Mouse (Mus musculus) embryonic facial prominence, embryonic 15.5 days (tissue): ENCODE measurements at regions not wholly inside any gene's neighbourhood (a gene's known extent, or its start where the extent isn't known, plus 50 kb on each side); places are given as distances from the start of the nearest gene placed in this dataset.

ENCODE experiments used
- ATAC-seq: fragments of 200-750 bp; cut with Nextera tagmentation; 2 replicates; pipeline ENCODE4 v1.8.0; 2017; ENCODE audit warnings: low read depth, moderate TSS enrichment; ENCODE audit not compliant: insufficient number of reproducible peaks, low FRiP score, low TSS enrichment
- H3K27ac ChIP-seq: fragments of 300-500 bp; sonication (generic); replicated peaks from 2 replicates; pipeline ENCODE4 v1.5.1; 2015; ENCODE audit warnings: mild to moderate bottlenecking, inconsistent platforms
- H3K27me3 ChIP-seq: fragments of 300-500 bp; sonication (generic); 2 replicates; pipeline ENCODE4 v1.6.1; 2015; ENCODE audit warnings: inconsistent platforms
- H3K36me3 ChIP-seq: fragments of 300-500 bp; sonication (generic); 2 replicates; pipeline ENCODE4 v1.6.1; 2015; ENCODE audit warnings: mild to moderate bottlenecking, inconsistent platforms
- H3K4me1 ChIP-seq: fragments of 300-500 bp; sonication (generic); 2 replicates; pipeline ENCODE4 v1.6.1; 2015; ENCODE audit warnings: inconsistent platforms
- H3K4me2 ChIP-seq: fragments of 300-500 bp; sonication (generic); replicated peaks from 2 replicates; pipeline ENCODE4 v1.6.1; 2015; ENCODE audit warnings: mild to moderate bottlenecking, inconsistent platforms
- H3K4me3 ChIP-seq: fragments of 300-500 bp; sonication (generic); replicated peaks from 2 replicates; pipeline ENCODE4 v1.5.1; 2015; ENCODE audit warnings: mild to moderate bottlenecking, inconsistent platforms
- H3K9ac ChIP-seq: fragments of 300-500 bp; sonication (generic); 2 replicates; pipeline ENCODE4 v1.6.1; 2015; ENCODE audit warnings: inconsistent platforms
- H3K9me3 ChIP-seq: fragments of 300-500 bp; sonication (generic); replicated peaks from 2 replicates; pipeline ENCODE4 v1.6.1; 2016; ENCODE audit warnings: inconsistent platforms
- WGBS: fragments of 180-500 bp; shearing (Covaris S2); methylation state at CpG from one replicate; pipeline ENCODE4 v1.1.7; 2015; 5-methylcytosine and 5-hydroxymethylcytosine counted together

DNA sequence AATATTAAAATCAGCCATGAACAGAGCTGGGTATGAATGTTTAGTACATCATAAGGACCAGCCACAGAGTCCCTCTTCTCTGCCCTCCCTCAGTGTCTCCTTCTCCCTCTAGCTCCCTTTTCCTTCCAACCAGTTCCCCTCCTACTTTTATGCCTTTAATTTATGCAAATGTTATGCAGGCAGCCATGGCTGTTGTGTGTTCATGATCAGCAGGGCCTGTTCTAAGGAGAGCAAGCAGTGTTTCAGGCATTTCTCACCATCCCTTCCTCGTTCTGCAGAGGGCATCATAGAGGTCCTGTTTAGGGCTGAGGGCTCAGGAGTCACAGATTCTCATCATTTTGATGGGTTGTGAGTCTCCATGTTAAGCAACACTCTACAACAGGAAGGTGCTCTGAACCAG, 162.4 kb upstream of the Dkk2 start:
- no peak for ATAC-seq
- WGBS = 50% methylated on average over 1 of the region's 1 CpGs
- no peak overlapping the region for H3K27ac ChIP-seq

DNA sequence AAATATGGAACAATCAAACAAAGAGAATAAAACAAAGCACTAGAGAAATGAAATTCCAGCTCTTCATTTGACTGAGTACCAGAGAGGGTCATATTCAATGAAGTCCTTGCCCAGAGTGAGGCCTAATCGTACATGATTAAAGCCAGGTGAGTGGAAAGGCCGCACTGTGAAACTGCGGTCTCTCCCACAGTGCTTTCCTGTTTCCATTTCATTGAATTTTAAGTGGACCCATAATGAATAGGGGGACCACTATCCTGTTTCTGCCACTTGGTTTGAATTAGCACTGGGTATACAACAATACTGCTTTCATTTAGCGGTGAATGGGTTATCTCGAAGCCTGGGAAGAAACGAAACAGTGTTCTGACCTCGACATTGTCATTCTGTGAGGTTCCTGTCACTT, 144.2 kb upstream of the Dkk2 start:
- no peaks in the 10 kb centered on the region for H3K27me3 ChIP-seq
- H3K36me3 ChIP-seq = no peaks in the 10 kb centered on the region
- ATAC-seq = no peak
- no peak overlapping the region for H3K9ac ChIP-seq
- 50% methylated on average over 7 of the region's 7 CpGs for WGBS
- H3K27ac ChIP-seq = no peak overlapping the region
- H3K4me3 ChIP-seq = no peak overlapping the region
- H3K4me1 ChIP-seq = no peaks in the 10 kb centered on the region; the same call in 1 of the 2 replicates
- H3K4me2 ChIP-seq = no peak overlapping the region
- H3K9me3 ChIP-seq = no peaks in the 10 kb centered on the region

More for the DNA sequence above, 162.4 kb upstream of the Dkk2 start:
- H3K27me3 ChIP-seq = no peaks in the 10 kb centered on the region
- no peaks in the 10 kb centered on the region for H3K36me3 ChIP-seq
- no peak overlapping the region for H3K4me3 ChIP-seq
- no peak overlapping the region for H3K9ac ChIP-seq
- H3K9me3 ChIP-seq = no peaks in the 10 kb centered on the region
- H3K4me1 ChIP-seq = no peaks in the 10 kb centered on the region
- H3K4me2 ChIP-seq = no peak overlapping the region

DNA sequence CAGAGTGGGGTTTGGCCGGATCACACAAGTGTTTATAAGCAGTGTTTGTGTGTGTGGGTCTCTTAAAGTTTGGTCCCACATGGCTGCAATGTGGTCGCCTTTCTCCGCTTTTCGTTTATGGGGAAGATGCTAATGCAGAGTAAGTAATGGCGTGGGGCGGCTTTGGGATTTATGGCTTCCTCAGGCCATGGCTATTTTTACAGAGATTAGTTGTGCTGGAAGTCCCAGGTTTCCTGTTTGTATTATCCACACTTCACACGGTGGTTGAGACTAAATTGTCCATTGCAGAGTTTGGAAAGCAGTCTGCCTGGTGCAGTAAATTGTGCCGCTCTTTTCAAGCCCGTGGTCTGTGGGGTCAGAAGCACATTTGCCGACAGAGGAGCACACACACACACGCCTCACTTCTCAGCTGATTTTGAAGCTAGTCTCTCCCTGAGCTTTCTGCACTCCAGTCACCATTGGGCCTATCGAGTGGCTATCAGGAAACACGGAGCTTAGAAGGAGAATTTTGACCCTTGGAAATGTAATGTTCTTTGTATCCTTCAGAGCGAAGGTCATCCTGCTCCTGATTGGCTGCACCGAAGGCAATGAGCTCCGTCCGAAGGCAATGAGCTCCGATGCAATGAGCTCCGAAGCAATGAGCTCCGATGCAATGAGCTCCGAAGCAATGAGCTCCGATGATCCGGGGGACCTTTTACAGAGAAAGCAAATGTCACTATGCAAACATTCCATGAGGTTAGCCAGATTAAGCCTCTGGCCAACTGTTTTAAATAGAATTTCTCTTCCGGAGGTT, 142.9 kb upstream of the Dkk2 start:
- H3K36me3 ChIP-seq = no peaks in the 10 kb centered on the region
- H3K9ac ChIP-seq = no peak overlapping the region
- H3K27ac ChIP-seq = no peak overlapping the region
- no peaks in the 10 kb centered on the region for H3K9me3 ChIP-seq
- no peaks in the 10 kb centered on the region; the same call in 1 of the 2 replicates for H3K4me1 ChIP-seq
- no peak for ATAC-seq
- no peaks in the 10 kb centered on the region for H3K27me3 ChIP-seq
- H3K4me3 ChIP-seq = no peak overlapping the region
- WGBS = 55% methylated on average over 24 of the region's 24 CpGs
- H3K4me2 ChIP-seq = no peak overlapping the region

DNA sequence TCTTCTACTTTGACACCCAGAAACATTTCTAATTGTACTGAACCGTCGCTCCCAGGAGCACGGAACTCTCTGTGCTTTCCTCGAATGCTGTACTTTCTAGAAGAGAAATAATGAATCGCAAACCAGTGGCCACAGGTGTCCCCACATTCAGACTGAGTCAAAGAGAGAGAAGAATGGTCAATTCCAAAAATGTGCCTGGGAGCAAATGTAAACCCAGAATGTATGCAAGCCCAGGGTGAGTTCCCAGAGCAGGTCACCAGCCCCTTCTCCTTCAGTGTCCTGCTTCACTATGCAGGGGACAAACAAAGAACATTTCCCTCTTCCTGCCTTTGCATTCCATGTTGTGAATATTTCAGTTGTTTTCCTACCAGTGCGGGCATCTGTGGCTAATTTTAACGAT, 141.7 kb upstream of the Dkk2 start:
- no peak overlapping the region for H3K27ac ChIP-seq

GRCm38 (mm10) chr3:131955771-131956170, 129.3 kb upstream of the Dkk2 start:
- WGBS = 96% methylated on average over 11 of the region's 11 CpGs
- ATAC-seq = no peak
- Histone ChIP-seq H3K9ac (no peak overlapping the region), H3K27me3 (no peaks in the 10 kb centered on the region), H3K4me2 (no peak overlapping the region), H3K9me3 (no peaks in the 10 kb centered on the region), H3K4me1 (no peaks in the 10 kb centered on the region), H3K4me3 (no peak overlapping the region), H3K36me3 (no peaks in the 10 kb centered on the region), H3K27ac (no peak overlapping the region)

More for the DNA sequence above, 141.7 kb upstream of the Dkk2 start:
- WGBS = 73% methylated on average over 7 of the region's 7 CpGs
- Histone ChIP-seq H3K4me1 (no peaks in the 10 kb centered on the region; the same call in 1 of the 2 replicates), H3K9ac (no peak overlapping the region), H3K27me3 (no peaks in the 10 kb centered on the region), H3K36me3 (no peaks in the 10 kb centered on the region), H3K4me2 (no peak overlapping the region), H3K4me3 (no peak overlapping the region), H3K9me3 (no peaks in the 10 kb centered on the region)
- no peak for ATAC-seq

- Histone ChIP-seq H3K9ac (no peak overlapping the region), H3K4me3 (no peak overlapping the region), H3K27me3 (no peaks in the 10 kb centered on the region), H3K4me2 (no peak overlapping the region), H3K4me1 (peaks cover 3% of the 10 kb centered on the region; the same call in 1 of the 2 replicates), H3K36me3 (no peaks in the 10 kb centered on the region), H3K9me3 (no peaks in the 10 kb centered on the region), H3K27ac (no peak overlapping the region)
- 97% methylated on average over 1 of the region's 1 CpGs for WGBS
- ATAC-seq = no peak
Observed at GRCm38 (mm10) chr3:131960636-131961035, 124.5 kb upstream of the Dkk2 start.

- no peaks in the 10 kb centered on the region for H3K36me3 ChIP-seq
- no peak overlapping the region for H3K9ac ChIP-seq
- H3K4me1 ChIP-seq = peaks cover 12% of the 10 kb centered on the region; the same call in 1 of the 2 replicates
- H3K4me2 ChIP-seq = no peak overlapping the region
- H3K27me3 ChIP-seq = no peaks in the 10 kb centered on the region
- no peak overlapping the region for H3K4me3 ChIP-seq
- no peaks in the 10 kb centered on the region for H3K9me3 ChIP-seq
- no peak overlapping the region for H3K27ac ChIP-seq
- ATAC-seq = no peak
Observed at GRCm38 (mm10) chr3:131961571-131961970, 123.5 kb upstream of the Dkk2 start.

GRCm38 (mm10) chr3:131962870-131963269, 122.2 kb upstream of the Dkk2 start:
- ATAC-seq = no peak
- H3K27me3 ChIP-seq = no peaks in the 10 kb centered on the region
- H3K27ac ChIP-seq = no peak overlapping the region
- H3K4me3 ChIP-seq = no peak overlapping the region
- no peak overlapping the region for H3K9ac ChIP-seq
- no peak overlapping the region for H3K4me2 ChIP-seq
- 71% methylated on average over 2 of the region's 2 CpGs for WGBS
- H3K9me3 ChIP-seq = no peaks in the 10 kb centered on the region
- H3K36me3 ChIP-seq = no peaks in the 10 kb centered on the region
- H3K4me1 ChIP-seq = peaks cover 14% of the 10 kb centered on the region; the same call in 1 of the 2 replicates

DNA sequence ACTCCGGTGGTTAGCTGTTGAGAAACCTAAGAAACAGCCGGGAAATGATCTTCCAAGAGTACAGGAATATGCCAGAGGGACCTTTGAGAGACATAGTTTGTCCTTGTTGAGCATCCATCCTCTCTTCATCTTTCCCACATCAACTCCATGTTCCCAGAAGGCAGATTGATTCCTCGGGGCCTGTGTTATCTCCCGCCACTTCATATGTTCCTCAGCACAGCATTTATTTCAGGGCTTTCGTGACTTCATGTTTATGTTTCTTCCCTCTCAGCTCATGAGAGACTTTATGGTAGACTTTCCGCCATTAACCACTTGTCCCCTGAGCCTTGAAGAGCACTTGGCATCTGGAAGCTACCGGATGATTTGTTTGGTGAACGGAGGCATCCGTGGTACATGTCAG, 120.1 kb upstream of the Dkk2 start:
- Histone ChIP-seq H3K4me3 (no peak overlapping the region), H3K9ac (no peak overlapping the region), H3K9me3 (no peaks in the 10 kb centered on the region), H3K4me1 (peaks cover 14% of the 10 kb centered on the region; the same call in 1 of the 2 replicates), H3K27ac (no peak overlapping the region), H3K4me2 (no peak overlapping the region), H3K27me3 (no peaks in the 10 kb centered on the region), H3K36me3 (no peaks in the 10 kb centered on the region)
- 77% methylated on average over 9 of the region's 9 CpGs for WGBS
- no peak for ATAC-seq

DNA sequence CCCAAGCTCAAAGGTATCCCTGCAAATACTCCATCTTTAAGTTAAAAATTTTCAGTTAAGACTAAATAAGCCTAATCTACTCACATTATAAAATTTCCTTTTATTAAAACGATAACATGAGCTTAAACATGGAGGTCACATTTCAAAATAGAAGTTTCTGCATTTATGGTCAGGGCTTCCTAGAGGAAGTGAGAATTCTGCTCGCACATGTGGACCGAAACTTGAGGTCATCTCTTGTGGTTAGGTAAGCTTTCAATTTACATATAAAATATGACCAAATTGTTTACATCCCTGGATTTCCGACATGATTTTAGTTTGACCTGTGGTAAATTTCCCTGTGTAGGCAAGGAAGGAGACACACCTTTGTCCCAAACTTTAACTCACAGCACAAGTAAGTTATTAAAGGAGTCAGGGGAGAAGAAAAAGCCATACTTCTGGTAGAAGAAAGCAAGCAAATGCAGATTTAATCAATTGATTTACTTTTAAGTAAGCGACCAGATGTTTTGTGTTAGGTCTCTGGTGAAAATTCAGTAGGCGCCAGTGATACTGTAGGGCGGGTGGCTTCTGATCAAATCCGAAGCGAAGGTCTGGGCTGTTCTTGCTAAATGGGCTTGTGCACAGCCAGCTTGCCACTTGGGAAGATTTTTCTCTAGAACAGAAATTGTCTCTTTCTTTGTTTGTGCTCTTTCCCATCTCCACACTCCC, 119.5 kb upstream of the Dkk2 start:
- Histone ChIP-seq H3K9me3 (no peaks in the 10 kb centered on the region), H3K36me3 (no peaks in the 10 kb centered on the region), H3K9ac (no peak overlapping the region), H3K4me2 (no peak overlapping the region), H3K27me3 (no peaks in the 10 kb centered on the region), H3K4me3 (no peak overlapping the region), H3K4me1 (peaks cover 14% of the 10 kb centered on the region; the same call in 1 of the 2 replicates), H3K27ac (no peak overlapping the region)
- ATAC-seq = no peak
- WGBS = 41% methylated on average over 9 of the region's 9 CpGs

DNA sequence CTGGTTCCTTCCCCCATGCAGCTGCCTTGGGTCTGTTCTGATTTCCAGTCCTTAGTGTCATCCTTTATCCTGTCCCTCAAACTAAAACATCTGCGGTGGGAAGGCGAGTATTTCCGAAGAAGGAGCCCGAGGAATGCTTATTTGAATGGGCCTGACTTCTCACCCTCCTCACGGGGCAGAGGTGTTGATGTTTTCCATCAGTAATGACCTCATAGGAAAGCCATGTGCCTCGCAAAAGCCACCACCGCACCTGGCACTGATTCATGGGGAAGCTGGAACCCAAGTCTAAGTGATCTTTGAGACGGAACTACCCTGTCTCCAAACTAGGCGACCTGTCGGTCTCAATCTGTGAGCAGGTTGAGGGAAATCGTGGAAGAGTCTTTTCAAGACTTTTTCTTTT, 117.8 kb upstream of the Dkk2 start:
- H3K9ac ChIP-seq = no peak overlapping the region
- H3K9me3 ChIP-seq = no peaks in the 10 kb centered on the region
- ATAC-seq = no peak

More for the DNA sequence above, 117.8 kb upstream of the Dkk2 start:
- no peak overlapping the region for H3K4me2 ChIP-seq
- 47% methylated on average over 11 of the region's 11 CpGs for WGBS
- peaks cover 14% of the 10 kb centered on the region; the same call in 1 of the 2 replicates for H3K4me1 ChIP-seq
- no peak overlapping the region for H3K27ac ChIP-seq
- H3K4me3 ChIP-seq = no peak overlapping the region
- H3K36me3 ChIP-seq = no peaks in the 10 kb centered on the region
- no peaks in the 10 kb centered on the region for H3K27me3 ChIP-seq
